Mouse (Mus musculus) lung, postnatal 0 days (tissue): Measurements from ENCODE around the gene Adamts17. TPM values are rescaled to one million over a fixed set of nuclear protein-coding genes. Genes with fewer than 3 reads are reported as not detected.
A peak's percentile ranks its signal among the peaks of the same experiment; 100 is the strongest.

ENCODE experiments used
- ATAC-seq: fragments of 200-750 bp; cut with Nextera tagmentation; 2 replicates; pipeline ENCODE4 v1.8.0; 2017; ENCODE audit warnings: moderate library complexity
- DNase-seq: peaks from one replicate; pipeline ENCODE4 v3.0.0-alpha.2; 2016; ENCODE audit warnings: low spot score
- H3K27ac ChIP-seq: fragments of 300-500 bp; sonication (generic); 2 replicates; pipeline ENCODE4 v1.5.1; 2014; ENCODE audit warnings: antibody characterized with exemption, mild to moderate bottlenecking, low read length, mixed read lengths
- H3K27me3 ChIP-seq: fragments of 300-500 bp; sonication (generic); replicated peaks from 2 replicates; pipeline ENCODE4 v1.6.1; 2014; ENCODE audit warnings: low read length, mixed read lengths; ENCODE audit not compliant: insufficient read depth
- H3K36me3 ChIP-seq: fragments of 300-500 bp; sonication (generic); 2 replicates; pipeline ENCODE4 v1.6.1; 2014; ENCODE audit warnings: low read length, mixed read lengths; ENCODE audit not compliant: insufficient read depth
- H3K4me1 ChIP-seq: fragments of 300-500 bp; sonication (generic); 2 replicates; pipeline ENCODE4 v1.6.1; 2014; ENCODE audit warnings: antibody characterized with exemption, low read depth, low read length, mixed read lengths; ENCODE audit not compliant: insufficient read depth
- H3K4me2 ChIP-seq: fragments of 300-500 bp; sonication (generic); replicated peaks from 2 replicates; pipeline ENCODE4 v1.6.1; 2014; ENCODE audit warnings: low read depth, mild to moderate bottlenecking, low read length, moderate library complexity, mixed read lengths
- H3K4me3 ChIP-seq: fragments of 300-500 bp; sonication (generic); 2 replicates; pipeline ENCODE4 v1.5.1; 2014; ENCODE audit warnings: low read depth, low read length
- H3K9ac ChIP-seq: fragments of 300-500 bp; sonication (generic); replicated peaks from 2 replicates; pipeline ENCODE4 v1.6.1; 2014; ENCODE audit warnings: low read depth, mild to moderate bottlenecking
- H3K9me3 ChIP-seq: fragments of 300-500 bp; sonication (generic); 2 replicates; pipeline ENCODE4 v1.6.1; 2016; ENCODE audit warnings: low read length, mixed read lengths
- CTCF ChIP-seq: IDR thresholded peaks from 2 replicates; pipeline ENCODE4 v1.5.1; 2016; ENCODE audit warnings: antibody characterized with exemption, mild to moderate bottlenecking
- EP300 ChIP-seq: IDR thresholded peaks from 2 replicates; pipeline ENCODE4 v1.6.1; 2016; ENCODE audit warnings: antibody characterized with exemption, mild to moderate bottlenecking, control low read depth
- WGBS: fragments of 180-500 bp; shearing (Covaris S2); extraction: QIAGEN DNeasy Blood & Tissue Kit; methylation state at CpG from one replicate; pipeline ENCODE4 v1.1.7; 2014; 5-methylcytosine and 5-hydroxymethylcytosine counted together
- polyA plus RNA-seq: library from polyadenylated mRNA; unstranded; fragments of >200 nt; fragmentation: Nextera tagmentation; extraction: Ambion mirVana; gene quantifications from 2 replicates; pipeline ENCODE4 v1.2.1, GENCODE M21; 2015

Gene Adamts17
- polyA plus RNA-seq, 1 experiment from 2014 or later = 14.5 TPM

DNA sequence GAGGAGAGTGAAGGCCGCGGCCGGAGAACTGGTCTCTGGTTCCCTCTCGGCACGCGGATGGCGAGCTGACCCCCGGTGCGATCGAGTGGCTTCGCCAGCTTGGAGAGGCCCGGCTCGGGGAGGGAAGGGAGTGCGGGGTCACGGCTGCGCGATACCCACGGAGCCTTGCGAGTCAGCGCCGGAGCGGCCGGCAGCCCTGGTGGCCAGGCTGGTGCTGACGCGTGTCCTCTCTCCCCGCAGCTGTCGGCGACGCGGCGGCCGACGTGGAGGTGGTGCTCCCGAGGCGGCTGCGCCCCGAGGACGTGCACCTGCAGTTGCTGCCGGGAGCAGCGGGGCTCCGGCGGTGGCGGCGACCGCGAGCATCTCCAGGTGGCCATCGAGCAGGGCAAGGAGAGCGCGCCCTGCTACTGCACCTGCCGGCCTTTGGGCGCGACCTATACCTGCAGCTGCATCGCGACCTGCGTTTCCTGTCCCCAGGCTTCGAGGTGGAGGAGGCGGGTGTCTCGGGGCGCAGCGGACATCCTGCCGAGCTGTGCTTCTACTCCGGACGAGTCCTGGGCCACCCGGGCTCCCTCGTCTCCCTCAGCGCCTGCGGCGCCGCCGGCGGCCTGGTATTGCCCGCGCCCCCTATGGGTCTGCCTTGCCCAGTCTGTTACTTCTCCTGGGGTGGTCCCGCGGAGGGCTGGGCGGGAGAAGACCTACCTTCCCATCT lies 629 bp downstream of the Adamts17 start:
- peak overlapping the region; percentile 99 for H3K4me2 ChIP-seq
- ATAC-seq (peak; percentile 23), DNase-seq (peak; percentile 56)
- no peaks in the 10 kb centered on the region for H3K36me3 ChIP-seq
- H3K27me3 ChIP-seq = no peaks in the 10 kb centered on the region
- H3K4me1 ChIP-seq = peaks cover 18% of the 10 kb centered on the region; the same call in 1 of the 2 replicates
- under 1% methylated on average over 27 of the region's 76 CpGs for WGBS
- H3K9ac ChIP-seq = peak overlapping the region; percentile 44
- no peak for TF ChIP-seq EP300
- peak; percentile 60 for TF ChIP-seq CTCF
- peak overlapping the region; percentile 60 for H3K4me3 ChIP-seq
- H3K9me3 ChIP-seq = no peaks in the 10 kb centered on the region
- peak overlapping the region; percentile 76 for H3K27ac ChIP-seq

DNA sequence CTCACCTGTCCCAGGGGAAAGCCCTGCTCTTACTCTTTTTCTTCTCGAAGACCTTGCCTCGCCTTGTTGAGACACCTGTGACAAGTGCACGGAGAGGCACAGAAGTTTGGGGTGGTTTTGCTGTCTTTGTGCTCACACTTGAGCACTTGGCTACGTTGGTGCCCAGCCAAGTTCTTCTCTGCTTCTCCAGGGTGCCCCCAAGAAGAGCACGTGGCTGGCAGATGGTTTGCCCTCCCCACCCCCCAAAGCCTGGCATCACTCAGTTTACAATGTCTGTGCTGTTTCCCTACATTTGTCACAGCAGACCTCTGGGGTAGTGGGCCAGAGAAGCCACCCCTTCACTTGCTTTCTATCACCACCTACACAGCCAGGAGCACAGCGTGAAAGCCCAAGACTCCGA lies 1.6 kb downstream of the Adamts17 start:
- Histone ChIP-seq H3K9ac (no peak overlapping the region), H3K9me3 (no peaks in the 10 kb centered on the region), H3K27me3 (no peaks in the 10 kb centered on the region), H3K4me1 (peaks cover 18% of the 10 kb centered on the region; the same call in 1 of the 2 replicates), H3K36me3 (no peaks in the 10 kb centered on the region), H3K27ac (no peak overlapping the region), H3K4me2 (peak overlapping the region; percentile 99), H3K4me3 (peak overlapping the region; percentile 60; the same call in 1 of the 2 replicates)
- 59% methylated on average over 7 of the region's 7 CpGs for WGBS
- DNase-seq = no peak
- TF ChIP-seq EP300 (no peak), CTCF (no peak)
- no peak for ATAC-seq

DNA sequence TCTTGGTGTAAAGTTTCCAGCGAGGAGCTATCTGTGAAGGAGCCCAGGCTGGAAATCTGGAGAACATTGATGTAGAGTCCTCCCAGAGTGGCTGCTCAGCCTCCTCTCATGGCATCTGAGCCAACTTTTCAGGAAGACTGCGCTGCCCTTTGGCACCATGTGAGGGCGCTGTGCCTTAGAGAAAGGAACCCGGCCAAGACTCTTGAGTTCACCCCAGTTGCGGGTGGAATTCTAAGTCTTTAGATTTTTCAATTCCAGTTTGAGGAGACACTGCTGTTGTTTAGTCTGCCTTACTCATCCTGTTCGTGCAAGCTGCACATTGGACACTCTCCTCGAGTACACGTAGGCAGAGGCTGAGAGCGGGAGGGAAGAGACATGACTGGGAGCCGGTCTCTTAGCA lies 2.5 kb downstream of the Adamts17 start:
- ATAC-seq = peak; percentile 48
- no peaks in the 10 kb centered on the region for H3K27me3 ChIP-seq

DNA sequence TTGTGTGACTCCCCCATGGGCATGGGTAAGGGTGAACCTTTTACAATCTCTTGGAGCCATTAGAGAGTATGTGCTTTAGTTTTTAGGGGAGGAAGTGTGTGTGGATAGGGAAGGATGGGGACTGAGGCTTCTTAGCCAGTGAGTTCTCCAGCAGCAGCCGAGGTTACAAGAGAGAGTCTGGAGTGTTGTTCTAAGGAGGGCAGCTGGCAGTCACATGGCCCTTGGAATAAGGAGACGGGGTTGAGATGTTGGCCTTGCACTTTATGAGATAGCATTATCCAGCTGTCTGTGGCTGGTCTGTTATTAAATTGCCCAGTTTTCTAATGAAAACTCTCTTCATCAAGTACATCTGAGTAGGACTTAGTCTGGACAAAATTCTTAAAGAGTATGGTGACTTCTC lies 4.3 kb downstream of the Adamts17 start:
- ATAC-seq = no peak
- H3K27ac ChIP-seq = no peak overlapping the region
- TF ChIP-seq CTCF = no peak
- no peak for TF ChIP-seq EP300
- H3K9ac ChIP-seq = no peak overlapping the region
- H3K4me2 ChIP-seq = no peak overlapping the region
- DNase-seq = peak; percentile 63
- H3K4me3 ChIP-seq = no peak overlapping the region
- peaks cover 18% of the 10 kb centered on the region; the same call in 1 of the 2 replicates for H3K4me1 ChIP-seq
- no peaks in the 10 kb centered on the region for H3K36me3 ChIP-seq
- H3K27me3 ChIP-seq = no peaks in the 10 kb centered on the region
- WGBS = 29% methylated on average over 2 of the region's 2 CpGs
- no peaks in the 10 kb centered on the region for H3K9me3 ChIP-seq

More for the DNA sequence above, 2.5 kb downstream of the Adamts17 start:
- no peak overlapping the region for H3K9ac ChIP-seq
- no peaks in the 10 kb centered on the region for H3K36me3 ChIP-seq
- WGBS = 36% methylated on average over 10 of the region's 10 CpGs
- H3K9me3 ChIP-seq = no peaks in the 10 kb centered on the region
- TF ChIP-seq CTCF (peak; percentile 88), EP300 (no peak; the same call in none of the 2 replicates)
- H3K27ac ChIP-seq = peak overlapping the region; percentile 59; the same call in 1 of the 2 replicates
- peaks cover 18% of the 10 kb centered on the region; the same call in 1 of the 2 replicates for H3K4me1 ChIP-seq
- DNase-seq = peak; percentile 94
- peak overlapping the region; percentile 27; the same call in 1 of the 2 replicates for H3K4me2 ChIP-seq
- H3K4me3 ChIP-seq = no peak overlapping the region

DNA sequence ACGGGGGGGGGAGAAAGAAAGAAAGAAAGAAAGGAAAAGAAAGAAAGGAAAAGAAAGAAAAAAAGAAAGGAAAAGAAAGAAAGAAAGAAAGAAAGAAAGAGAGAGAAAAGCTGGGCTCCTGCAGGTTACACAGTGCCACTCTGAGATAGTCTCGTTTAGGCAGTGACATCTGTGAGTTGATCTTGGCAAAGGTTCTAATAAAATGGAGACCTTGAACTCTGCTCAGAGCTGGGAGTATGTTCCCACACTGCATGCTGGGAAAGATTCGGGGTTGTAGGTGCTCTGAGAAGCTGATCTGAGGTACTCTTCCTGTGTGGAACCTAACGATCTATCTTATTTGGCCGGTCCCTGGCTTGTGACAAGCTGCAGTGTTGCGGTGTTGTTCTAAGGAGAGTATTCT lies 7.0 kb downstream of the Adamts17 start:
- H3K4me1 ChIP-seq = peaks cover 9% of the 10 kb centered on the region; the same call in 1 of the 2 replicates
- H3K9ac ChIP-seq = no peak overlapping the region
- H3K27me3 ChIP-seq = no peaks in the 10 kb centered on the region
- H3K36me3 ChIP-seq = no peaks in the 10 kb centered on the region
- 67% methylated on average over 6 of the region's 6 CpGs for WGBS
- H3K9me3 ChIP-seq = no peaks in the 10 kb centered on the region
- H3K4me3 ChIP-seq = no peak overlapping the region
- H3K27ac ChIP-seq = no peak overlapping the region
- no peak for ATAC-seq
- no peak overlapping the region for H3K4me2 ChIP-seq
- TF ChIP-seq EP300 (no peak), CTCF (no peak)
- no peak for DNase-seq

DNA sequence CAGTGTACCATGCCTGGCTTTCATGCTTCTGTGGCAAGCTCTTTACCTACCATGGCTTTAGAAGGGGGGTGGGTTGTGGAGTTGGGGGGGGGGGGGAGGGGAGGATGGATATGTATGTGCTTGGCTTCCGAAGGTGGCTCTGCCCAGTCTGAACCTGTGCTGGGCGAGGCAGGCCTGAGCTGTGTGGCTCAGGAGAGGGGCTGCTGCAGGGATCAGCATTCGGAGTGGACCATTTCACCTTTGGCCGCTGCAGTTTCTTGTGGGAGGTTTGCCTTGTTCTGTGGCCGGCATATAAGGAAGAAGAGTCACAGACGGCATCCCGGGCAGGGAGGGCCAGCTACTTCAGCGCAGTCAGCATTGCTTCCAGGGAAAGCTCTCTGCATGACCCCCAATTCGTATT lies 7.8 kb downstream of the Adamts17 start:
- TF ChIP-seq EP300 = no peak
- no peak for TF ChIP-seq CTCF
- no peak overlapping the region for H3K9ac ChIP-seq
- H3K9me3 ChIP-seq = no peaks in the 10 kb centered on the region
- H3K27ac ChIP-seq = no peak overlapping the region
- DNase-seq = no peak
- no peak for ATAC-seq
- no peaks in the 10 kb centered on the region for H3K36me3 ChIP-seq
- 82% methylated on average over 8 of the region's 9 CpGs for WGBS
- no peaks in the 10 kb centered on the region for H3K27me3 ChIP-seq
- no peak overlapping the region for H3K4me2 ChIP-seq
- H3K4me1 ChIP-seq = peaks cover 7% of the 10 kb centered on the region; the same call in 1 of the 2 replicates
- H3K4me3 ChIP-seq = no peak overlapping the region
